Mouse (Mus musculus) left cerebral cortex, adult 11 months (tissue): Measurements from ENCODE around the gene Gtf3c6.
"Not testable (repeated sequence)": the region's sequence is repeated elsewhere in the genome, so short reads cannot be mapped to it uniquely, and the experiment has no call there.

Experiments used
- DNase-seq: peaks from one replicate; pipeline ENCODE4 v3.0.0; 2022; ENCODE audit warnings: low spot score

Gene Gtf3c6

GRCm38 (mm10) chr10:40257414-40258255 lies at the start of gene Gtf3c6:
Gene Gtf3c6, minus strand, starts transcription at chr10:40258108.
- peak; percentile 91 for DNase-seq

GRCm38 (mm10) chr10:40305989-40306388 lies 48.1 kb upstream of the Gtf3c6 start:
- no peak for DNase-seq

GRCm38 (mm10) chr10:40302140-40302985 lies 44.5 kb upstream of the Gtf3c6 start, which contains the start of gene Amd1:
Gene Amd1, minus strand, starts transcription at chr10:40302186.
- peak; percentile 98 for DNase-seq

GRCm38 (mm10) chr10:40301181-40302075 lies 43.5 kb upstream of the Gtf3c6 start:
- not testable (repeated sequence) for DNase-seq

GRCm38 (mm10) chr10:40300648-40301171 lies 42.8 kb upstream of the Gtf3c6 start:
- peak; percentile 77 for DNase-seq

GRCm38 (mm10) chr10:40292640-40293039 lies 34.7 kb upstream of the Gtf3c6 start:
- no peak for DNase-seq

- no peak for DNase-seq
Observed at GRCm38 (mm10) chr10:40286767-40287166, 28.9 kb upstream of the Gtf3c6 start.

GRCm38 (mm10) chr10:40285571-40285970 lies 27.7 kb upstream of the Gtf3c6 start:
- DNase-seq = no peak

GRCm38 (mm10) chr10:40284997-40285396 lies 27.1 kb upstream of the Gtf3c6 start:
- DNase-seq = no peak

- peak; percentile 7 for DNase-seq
Observed at GRCm38 (mm10) chr10:40284179-40284831, 26.4 kb upstream of the Gtf3c6 start.

- DNase-seq = no peak
Observed at GRCm38 (mm10) chr10:40283636-40284035, 25.7 kb upstream of the Gtf3c6 start.

GRCm38 (mm10) chr10:40281565-40281964 lies 23.7 kb upstream of the Gtf3c6 start:
- no peak for DNase-seq

GRCm38 (mm10) chr10:40278317-40278716 lies 20.4 kb upstream of the Gtf3c6 start:
- DNase-seq = no peak

- no peak for DNase-seq
Observed at GRCm38 (mm10) chr10:40275991-40276390, 18.1 kb upstream of the Gtf3c6 start.

GRCm38 (mm10) chr10:40273938-40274337 lies 16.0 kb upstream of the Gtf3c6 start:
- no peak for DNase-seq

GRCm38 (mm10) chr10:40271216-40271615 lies 13.3 kb upstream of the Gtf3c6 start:
- no peak for DNase-seq

- DNase-seq = no peak
Observed at GRCm38 (mm10) chr10:40264920-40265319, 7.0 kb upstream of the Gtf3c6 start.

GRCm38 (mm10) chr10:40263691-40264090 lies 5.8 kb upstream of the Gtf3c6 start:
- no peak for DNase-seq

GRCm38 (mm10) chr10:40262200-40262599 lies 4.3 kb upstream of the Gtf3c6 start:
- DNase-seq = no peak

- DNase-seq = no peak
Observed at GRCm38 (mm10) chr10:40260305-40260704, 2.4 kb upstream of the Gtf3c6 start.

- no peak for DNase-seq
Observed at GRCm38 (mm10) chr10:40259542-40259941, 1.6 kb upstream of the Gtf3c6 start.
